Mouse (Mus musculus): ENCODE results near the gene Akt1. TPM values are rescaled to one million over a fixed set of nuclear protein-coding genes. Genes with fewer than 3 reads are reported as not detected.

Akt1 gene
- total RNA-seq, 2 experiments from 2014 or later = 22.6 to 40.9 TPM

GRCm38 (mm10) chr12:112630796-112631195, 43.9 kb downstream of the Akt1 start:
- ATAC-seq (replicated peaks; ENCODE audit: low FRiP score, poor library complexity, severe bottlenecking) = no peak

DNA sequence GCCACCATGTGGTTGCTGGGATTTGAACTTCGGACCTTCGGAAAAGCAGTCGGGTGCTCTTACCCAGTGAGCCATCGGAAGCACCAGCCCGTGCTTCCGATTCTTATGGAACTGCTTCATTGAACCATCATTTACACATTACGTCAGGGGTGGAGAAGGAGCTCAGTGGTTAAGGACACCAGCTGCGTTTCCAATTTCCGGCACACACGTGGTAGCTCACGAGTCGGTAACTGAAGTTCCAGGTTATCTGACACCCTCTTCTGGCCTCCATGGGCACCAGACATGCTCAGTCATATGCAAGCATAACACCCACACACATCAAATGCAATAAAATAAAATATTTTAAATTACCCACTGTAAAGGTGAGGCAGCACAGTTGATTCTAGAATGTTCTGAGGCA, 44.7 kb downstream of the Akt1 start:
- no peak for ATAC-seq (replicated peaks; ENCODE audit: low FRiP score, poor library complexity, severe bottlenecking)

DNA sequence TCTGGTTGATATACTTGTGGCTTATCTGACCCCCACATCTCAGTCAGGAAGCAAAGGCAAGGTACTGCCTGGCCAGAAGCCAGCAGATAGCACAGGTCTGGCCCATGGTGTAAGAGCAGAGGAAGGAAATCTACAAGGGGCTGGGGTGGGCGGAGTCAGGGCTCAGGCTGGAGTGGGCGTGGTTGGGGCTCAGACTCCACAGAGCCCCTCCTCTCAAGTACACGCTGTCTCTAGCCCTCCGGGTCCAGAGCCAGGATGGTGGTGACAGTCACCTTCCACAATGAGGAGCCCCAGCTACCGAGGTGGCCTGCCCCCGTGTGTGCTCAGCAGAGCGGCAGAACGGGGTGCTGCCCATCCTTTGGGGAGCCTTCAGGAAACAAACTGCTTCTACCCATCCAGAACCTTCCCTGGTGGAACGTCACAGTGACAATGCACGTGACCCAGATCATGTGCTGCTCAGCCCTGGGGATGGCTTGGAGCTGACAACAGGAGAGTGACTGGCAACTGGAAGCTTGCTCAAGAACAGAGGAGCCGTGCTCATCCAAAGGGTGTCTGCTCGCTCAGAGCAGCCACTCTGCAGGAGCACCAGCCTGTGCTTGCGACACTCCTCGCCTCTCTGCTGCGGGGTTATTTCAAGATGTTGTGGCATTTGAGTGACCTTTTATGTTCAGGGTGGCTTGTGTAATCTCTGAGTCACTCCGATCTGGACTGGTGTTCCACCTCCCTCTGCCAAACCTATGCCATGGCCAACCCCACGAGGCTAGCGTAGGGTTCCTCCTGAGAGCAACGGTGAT, 45.6 kb downstream of the Akt1 start:
- ATAC-seq (replicated peaks; ENCODE audit: low FRiP score, poor library complexity, severe bottlenecking) = no peak

DNA sequence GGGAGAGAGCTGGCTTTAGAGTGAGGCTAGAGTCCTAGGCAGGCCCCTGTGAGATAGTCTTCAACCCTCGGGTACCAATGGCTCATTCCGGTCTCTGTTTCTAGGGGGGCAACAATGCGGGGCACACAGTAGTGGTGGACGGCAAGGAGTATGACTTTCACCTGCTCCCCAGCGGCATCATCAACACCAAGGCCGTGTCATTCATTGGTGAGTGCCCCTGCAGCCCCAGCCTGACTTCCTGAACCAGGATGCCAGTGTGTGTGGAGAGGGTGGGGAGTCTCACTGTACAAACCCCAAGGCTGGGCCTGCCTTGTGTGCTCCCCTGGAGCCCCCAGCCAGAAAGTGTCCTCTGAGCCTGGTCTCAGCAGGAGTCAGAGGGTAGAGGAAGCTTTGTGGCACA, 46.5 kb downstream of the Akt1 start:
- ATAC-seq (replicated peaks; ENCODE audit: low FRiP score, poor library complexity, severe bottlenecking) = no peak

- no peak for ATAC-seq (replicated peaks; ENCODE audit: low FRiP score, poor library complexity, severe bottlenecking)
Measured at GRCm38 (mm10) chr12:112627097-112627881, 47.4 kb downstream of the Akt1 start.

DNA sequence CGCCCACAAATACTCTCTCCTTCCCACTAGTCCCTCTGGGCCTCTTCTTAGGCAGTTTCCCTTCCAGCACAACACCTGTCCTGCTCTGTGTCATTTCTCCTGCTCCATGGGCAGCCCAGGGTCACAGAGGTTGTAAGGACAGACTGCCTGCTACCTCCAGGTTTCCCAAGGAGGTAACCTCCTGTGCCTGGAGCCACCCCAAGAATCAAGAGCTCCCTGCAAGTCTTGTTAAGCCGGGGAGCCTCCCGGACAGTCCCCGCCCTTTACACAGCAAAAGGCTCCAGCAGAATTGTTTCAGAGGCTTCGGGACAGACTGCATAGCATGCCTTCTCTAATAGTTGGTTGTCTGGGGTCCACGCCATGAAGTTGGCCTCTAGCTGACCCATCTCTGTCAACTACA, 48.2 kb downstream of the Akt1 start:
- ATAC-seq (replicated peaks; ENCODE audit: low FRiP score, poor library complexity, severe bottlenecking) = no peak

- no peak for ATAC-seq (replicated peaks; ENCODE audit: low FRiP score, poor library complexity, severe bottlenecking)
Measured at GRCm38 (mm10) chr12:112625700-112626099, 49.0 kb downstream of the Akt1 start.

- ATAC-seq (replicated peaks; ENCODE audit: low FRiP score, poor library complexity, severe bottlenecking) = 0 out of 2 replicates have a peak, but pooled peaks have one; percentile 43
Measured at GRCm38 (mm10) chr12:112623742-112624141, 50.9 kb downstream of the Akt1 start.

DNA sequence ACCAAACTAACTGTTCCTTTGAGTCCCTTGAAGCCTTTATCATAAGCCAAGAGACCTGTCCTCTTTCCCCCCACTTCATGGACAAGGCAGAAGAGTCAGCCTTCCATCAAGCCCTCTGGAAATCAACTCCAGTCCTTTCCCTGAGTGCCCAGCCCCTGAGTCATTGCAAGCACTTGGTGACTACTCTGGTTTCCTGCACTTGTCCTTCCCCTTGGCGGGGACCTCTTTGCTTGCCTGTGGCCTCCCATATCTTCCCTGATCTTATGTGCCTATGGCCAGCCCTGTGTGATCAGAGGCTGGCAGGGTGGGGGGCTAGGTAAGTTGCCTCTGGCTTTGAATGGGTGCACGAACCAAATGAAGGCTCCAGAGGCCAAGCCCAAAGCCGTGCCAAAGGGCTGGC, 52.8 kb downstream of the Akt1 start:
- ATAC-seq (replicated peaks; ENCODE audit: low FRiP score, poor library complexity, severe bottlenecking) = no peak

- no peak for ATAC-seq (replicated peaks; ENCODE audit: low FRiP score, poor library complexity, severe bottlenecking)
Measured at GRCm38 (mm10) chr12:112620354-112621061, 54.2 kb downstream of the Akt1 start.

DNA sequence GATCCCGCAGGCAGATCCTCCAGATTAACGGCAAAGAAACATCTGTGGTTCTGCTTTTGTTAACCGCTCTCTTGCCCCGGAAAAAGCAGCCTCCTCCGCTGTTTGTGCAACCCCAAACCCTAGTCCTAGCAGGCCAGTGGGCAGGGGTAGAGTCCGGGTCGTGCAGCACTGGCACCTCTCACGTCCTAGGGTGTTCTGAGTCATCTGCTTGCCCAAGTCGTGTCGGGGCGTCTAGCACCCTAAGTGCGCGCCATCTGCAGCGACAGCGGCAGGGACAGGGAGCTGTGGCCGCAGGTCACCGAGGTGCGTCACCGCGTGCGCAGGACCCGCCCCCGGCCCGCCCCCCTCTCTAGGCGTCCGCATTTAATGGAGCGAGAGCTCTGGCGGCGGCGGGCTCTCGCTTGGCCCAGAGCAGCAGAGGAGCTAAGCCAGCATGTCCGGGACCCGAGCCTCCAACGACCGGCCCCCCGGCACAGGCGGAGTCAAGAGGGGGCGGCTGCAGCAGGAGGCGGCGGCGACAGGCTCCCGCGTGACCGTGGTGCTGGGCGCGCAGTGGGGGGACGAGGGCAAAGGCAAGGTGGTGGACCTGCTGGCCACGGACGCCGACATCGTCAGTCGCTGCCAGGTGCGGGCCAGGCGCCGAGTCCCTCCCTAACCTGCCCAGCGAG, 54.9 kb downstream of the Akt1 start, which contains the start of gene Adssl1:
Gene Adssl1 (plus strand): TSS at position 360 of the 668 bp plus-strand sequence.
- ATAC-seq (replicated peaks; ENCODE audit: low FRiP score, poor library complexity, severe bottlenecking) = no peak

GRCm38 (mm10) chr12:112618981-112619685, 55.6 kb downstream of the Akt1 start:
- ATAC-seq (replicated peaks; ENCODE audit: low FRiP score, poor library complexity, severe bottlenecking) = no peak

- no peak for ATAC-seq (replicated peaks; ENCODE audit: low FRiP score, poor library complexity, severe bottlenecking)
Measured at GRCm38 (mm10) chr12:112617898-112618380, 56.7 kb downstream of the Akt1 start.

GRCm38 (mm10) chr12:112617184-112617583, 57.5 kb downstream of the Akt1 start:
- ATAC-seq (replicated peaks; ENCODE audit: low FRiP score, poor library complexity, severe bottlenecking) = no peak

DNA sequence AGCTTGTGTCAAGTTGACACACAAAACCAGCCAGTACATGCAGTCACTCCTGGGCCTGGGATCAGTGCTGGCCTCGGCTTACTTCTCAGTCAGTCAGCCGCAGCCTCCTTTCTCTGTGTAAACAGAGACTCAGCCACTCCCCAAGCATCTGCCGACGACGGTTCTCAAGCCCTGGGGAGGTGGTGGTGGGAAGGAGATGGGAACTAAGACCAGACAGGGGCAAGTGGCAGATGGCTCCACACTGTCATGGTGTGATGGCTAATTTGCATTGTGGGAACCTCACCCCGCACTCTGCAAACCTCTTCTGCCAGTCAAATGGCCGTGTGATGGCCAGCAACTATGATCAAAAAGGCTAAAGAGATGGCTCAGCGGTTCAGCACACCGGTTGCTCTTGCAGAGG, 58.0 kb downstream of the Akt1 start:
- no peak for ATAC-seq (replicated peaks; ENCODE audit: low FRiP score, poor library complexity, severe bottlenecking)

DNA sequence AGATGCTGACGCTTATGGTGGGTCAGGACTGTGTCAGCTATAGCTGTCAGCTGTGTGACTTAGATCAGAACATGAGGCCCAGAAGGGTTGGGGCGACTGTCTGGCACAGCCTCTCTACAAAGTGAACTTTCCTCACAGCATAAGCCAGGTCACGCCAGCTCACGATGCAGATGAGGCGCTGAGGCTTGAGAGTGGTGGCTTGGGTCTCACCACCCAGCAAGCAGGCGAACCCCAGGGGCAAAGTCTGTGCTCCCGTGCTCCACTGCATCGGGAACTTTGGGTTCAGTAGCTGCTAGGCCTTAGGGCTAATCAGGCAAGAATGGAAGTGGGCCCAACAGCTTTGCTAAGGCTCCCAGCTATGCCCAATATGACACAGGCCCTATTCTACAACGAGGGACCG, 65.7 kb downstream of the Akt1 start:
- ATAC-seq (replicated peaks; ENCODE audit: low FRiP score, poor library complexity, severe bottlenecking) = no peak

- ATAC-seq (replicated peaks; ENCODE audit: low FRiP score, poor library complexity, severe bottlenecking) = no peak
Measured at GRCm38 (mm10) chr12:112606998-112607397, 67.7 kb downstream of the Akt1 start.

DNA sequence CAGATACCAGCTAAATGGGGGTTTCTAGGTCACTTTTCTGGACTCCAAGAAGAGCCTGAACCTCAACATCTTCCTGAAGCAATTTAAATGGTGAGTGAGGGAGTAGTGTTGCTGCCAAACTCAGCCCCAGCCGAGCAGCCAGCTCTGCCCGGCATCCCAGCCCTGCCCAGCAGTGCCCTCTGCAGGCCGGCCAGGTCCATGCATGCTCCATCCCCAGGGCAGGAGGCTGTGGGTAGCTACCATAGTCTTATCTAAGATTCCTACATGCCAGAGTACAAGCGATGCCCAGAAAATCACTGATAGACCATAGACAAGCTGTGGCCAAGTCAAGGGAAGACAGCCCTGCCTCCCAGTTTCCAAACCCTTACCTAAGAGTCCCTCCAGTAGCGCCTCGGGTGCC, 68.9 kb downstream of the Akt1 start:
- ATAC-seq (replicated peaks; ENCODE audit: low FRiP score, poor library complexity, severe bottlenecking) = 0 out of 2 replicates have a peak, but pooled peaks have one; percentile 53

All from erythroid progenitor cell, adult 5-6 weeks (primary cell).